Mouse (Mus musculus) Patski (cell line): ENCODE results near the gene Ccdc92. TPM values are rescaled to one million over a fixed set of nuclear protein-coding genes. Genes with fewer than 3 reads are reported as not detected.

ENCODE experiments used
- ATAC-seq: fragments of 100-300 bp; one replicate; pipeline ENCODE4 v1.8.0; 2021
- CTCF ChIA-PET: fragments of 350-600 bp; sonication (Branson Sonifier 250); formaldehyde crosslinking; loops from one replicate; lab custom pipeline; 2022; ENCODE audit warnings: inconsistent platforms; lab: Charles Lee
- POLR2A ChIA-PET: fragments of 350-600 bp; sonication (Branson Sonifier 250); formaldehyde crosslinking; loops from one replicate; lab custom pipeline; 2022; ENCODE audit warnings: antibody characterized with exemption, inconsistent platforms; lab: Charles Lee
- DNase-seq: peaks from one replicate; pipeline ENCODE4 v3.0.0-alpha.2; 2011; ENCODE audit warnings: low read depth, low spot score
- H3K27me3 ChIP-seq: fragments of 371-371 bp; one replicate; pipeline ENCODE4 v1.5.1; 2021
- CTCF ChIP-seq: fragments of 100-300 bp; IDR thresholded peaks from one replicate; pipeline ENCODE4 v1.5.1; 2021
- in situ Hi-C: fragments of 300-500 bp; cut with MboI; formaldehyde crosslinking; loops from 3 replicates; pipeline ENCODE4 v1.11.1; 2018; ENCODE audit warnings: low pct_unique_long_range_greater_than_20kb, mixed read lengths
- polyA plus RNA-seq: library from polyadenylated mRNA; unstranded; gene quantifications from one replicate; pipeline ENCODE4 v1.2.3, GENCODE M21; 2021

Ccdc92 gene
- polyA plus RNA-seq, 1 experiment from 2014 or later, result 26.5 TPM

- in situ Hi-C loops, result loop anchor here (25.0 kb wide), 1 partner anchor 426 kb away; the partner anchor contains the start of genes Kmt5a and Sbno1
- H3K27me3 ChIP-seq, result no peaks in the 10 kb centered on the region
- no peak for DNase-seq
- peak; percentile 29 for ATAC-seq
- TF ChIP-seq CTCF, result no peak
- POLR2A ChIA-PET, result interaction anchor here (1.3 to 1.5 kb wide), 2 partner anchors 10 to 11 kb away, joined by 3 to 4 read pairs; no protein-coding TSS in a partner anchor
- CTCF ChIA-PET, result interaction anchor here (0.9 to 1.1 kb wide), 2 partner anchors 19 to 87 kb away, joined by 3 read pairs; no protein-coding TSS in a partner anchor
Observed at GRCm38 (mm10) chr5:124862871-124863741, 882 bp upstream of the Ccdc92 start.

GRCm38 (mm10) chr5:124861463-124861862 lies 761 bp downstream of the Ccdc92 start:
- no peaks in the 10 kb centered on the region for H3K27me3 ChIP-seq
- ATAC-seq (no peak), DNase-seq (no peak)
- ChIA-PET POLR2A (interaction anchor here (0.7 to 1.4 kb wide), 2 partner anchors 9 to 10 kb away, joined by 3 to 4 read pairs; no protein-coding TSS in a partner anchor), CTCF (interaction anchor here (1.3 to 3.1 kb wide), 5 partner anchors 9 to 84 kb away, joined by 3 to 16 read pairs (median 5); no protein-coding TSS in a partner anchor)
- in situ Hi-C loops, result loop anchor here (25.0 kb wide), 1 partner anchor 424 kb away; the partner anchor contains the start of genes Kmt5a and Sbno1
- TF ChIP-seq CTCF, result no peak

GRCm38 (mm10) chr5:124860013-124860412 lies 2.2 kb downstream of the Ccdc92 start:
- DNase-seq (no peak), ATAC-seq (no peak)
- no peaks in the 10 kb centered on the region for H3K27me3 ChIP-seq
- TF ChIP-seq CTCF, result no peak
- ChIA-PET POLR2A (interaction anchor here (0.6 kb wide), 1 partner anchor 130 kb away, joined by 5 read pairs; no protein-coding TSS in a partner anchor), CTCF (interaction anchor here (1.2 to 3.1 kb wide), 6 partner anchors 9 to 83 kb away, joined by 4 to 16 read pairs (median 5); no protein-coding TSS in a partner anchor)
- in situ Hi-C loops, result loop anchor here (25.0 kb wide), 1 partner anchor 423 kb away; the partner anchor contains the start of genes Kmt5a and Sbno1

GRCm38 (mm10) chr5:124854202-124854601 lies 8.0 kb downstream of the Ccdc92 start:
- no peaks in the 10 kb centered on the region for H3K27me3 ChIP-seq
- CTCF ChIA-PET, result interaction anchor here (1.2 to 1.8 kb wide), 2 partner anchors 10 to 24 kb away, joined by 3 to 7 read pairs; no protein-coding TSS in a partner anchor
- in situ Hi-C loops, result loop anchor here (25.0 kb wide), 1 partner anchor 417 kb away; the partner anchor contains the start of genes Kmt5a and Sbno1
- TF ChIP-seq CTCF, result no peak
- POLR2A ChIA-PET, result no interaction called here
- no peak for DNase-seq
- ATAC-seq, result no peak

- CTCF ChIA-PET, result interaction anchor here (1.1 to 1.8 kb wide), 4 partner anchors 8 to 64 kb away, joined by 3 to 5 read pairs (median 4); no protein-coding TSS in a partner anchor
- no peaks in the 10 kb centered on the region for H3K27me3 ChIP-seq
- ATAC-seq (no peak), DNase-seq (no peak)
- in situ Hi-C loops, result loop anchor here (25.0 kb wide), 1 partner anchor 416 kb away; the partner anchor contains the start of genes Kmt5a and Sbno1
- POLR2A ChIA-PET, result no interaction called here
- TF ChIP-seq CTCF, result no peak
Observed at GRCm38 (mm10) chr5:124853079-124853478, 9.1 kb downstream of the Ccdc92 start.

- TF ChIP-seq CTCF, result no peak
- POLR2A ChIA-PET, result interaction anchor here (1.1 kb wide), 1 partner anchor 9 kb away, joined by 3 read pairs; no protein-coding TSS in a partner anchor
- CTCF ChIA-PET, result interaction anchor here (1.1 to 1.8 kb wide), 3 partner anchors 9 to 63 kb away, joined by 4 to 5 read pairs (median 5); no protein-coding TSS in a partner anchor
- no peak for DNase-seq
- ATAC-seq, result no peak
- H3K27me3 ChIP-seq, result no peaks in the 10 kb centered on the region
- in situ Hi-C loops, result loop anchor here (25.0 kb wide), 1 partner anchor 415 kb away; the partner anchor contains the start of genes Kmt5a and Sbno1
Observed at GRCm38 (mm10) chr5:124852294-124852693, 9.9 kb downstream of the Ccdc92 start.

- POLR2A ChIA-PET, result interaction anchor here (1.1 kb wide), 1 partner anchor 9 kb away, joined by 3 read pairs; no protein-coding TSS in a partner anchor
- TF ChIP-seq CTCF, result no peak
- in situ Hi-C loops, result loop anchor here (25.0 kb wide), 1 partner anchor 414 kb away; the partner anchor contains the start of genes Kmt5a and Sbno1
- CTCF ChIA-PET, result interaction anchor here (1.8 to 3.2 kb wide), 2 partner anchors 9 to 17 kb away, joined by 5 to 16 read pairs; no protein-coding TSS in a partner anchor
- no peak for ATAC-seq
- no peak for DNase-seq
- H3K27me3 ChIP-seq, result no peaks in the 10 kb centered on the region
Observed at GRCm38 (mm10) chr5:124851572-124851971, 10.7 kb downstream of the Ccdc92 start.

GRCm38 (mm10) chr5:124848994-124849393 lies 13.2 kb downstream of the Ccdc92 start:
- no peaks in the 10 kb centered on the region for H3K27me3 ChIP-seq
- POLR2A ChIA-PET, result no interaction called here
- TF ChIP-seq CTCF, result no peak
- DNase-seq, result no peak
- CTCF ChIA-PET, result interaction anchor here (3.2 kb wide), 1 partner anchor 11 kb away, joined by 16 read pairs; no protein-coding TSS in a partner anchor
- no peak for ATAC-seq
- in situ Hi-C loops, result no loop called here

- DNase-seq (no peak), ATAC-seq (no peak)
- in situ Hi-C loops, result no loop called here
- no peak for TF ChIP-seq CTCF
- H3K27me3 ChIP-seq, result no peaks in the 10 kb centered on the region
- ChIA-PET CTCF (interaction anchor here (1.6 kb wide), 1 partner anchor 70 kb away, joined by 4 read pairs; no protein-coding TSS in a partner anchor), POLR2A (no interaction called here)
Observed at GRCm38 (mm10) chr5:124847014-124847413, 15.2 kb downstream of the Ccdc92 start.
